Mouse (Mus musculus) left cerebral cortex, postnatal 14 days (tissue): ENCODE data around the gene Milr1. TPM values are rescaled to one million over a fixed set of nuclear protein-coding genes. Genes with fewer than 3 reads are reported as not detected.
A peak's percentile ranks its signal among the peaks of the same experiment; 100 is the strongest.
"Not testable (repeated sequence)": the region's sequence is repeated elsewhere in the genome, so short reads cannot be mapped to it uniquely, and the experiment has no call there.

Experiments used
- DNase-seq, 2 experiments: peaks; one replicate each; pipeline ENCODE4 v3.0.0; 2021 to 2022; ENCODE audit warnings: low spot score in 2 of 2, mixed read lengths in 1 of 2
- intact Hi-C: fragments of 180-260 bp; cut with DNase I; formaldehyde crosslinking; loops from one replicate; pipeline ENCODE4 v1.15.1; 2025
- long read RNA-seq, 2 experiments: library from polyadenylated mRNA; stranded (forward); transcript quantifications; one replicate each; pipeline ENCODE4 v2.0.0; 2021
- total RNA-seq, 2 experiments: library from RNA; stranded (reverse); gene quantifications; 2 replicates each; pipeline ENCODE4 v1.2.3; 2021

The Milr1 gene
- total RNA-seq = under 1 TPM in 1 of 2 experiments, not detected in 1; 0.21 TPM
- long read RNA-seq, experiment 1 = 0 reads
- long read RNA-seq, experiment 2 = 0 reads

GRCm38 (mm10) chr11:106751039-106752018, at the start of gene Milr1:
TSS of gene Milr1 (plus strand) at chr11:106751226.
- intact Hi-C loops = no loop called here
- DNase-seq = no peak

- intact Hi-C loops = no loop called here
These were observed 49.4 kb upstream of the Milr1 start for GRCm38 (mm10) chr11:106701589-106701988.

GRCm38 (mm10) chr11:106702584-106702983, 48.4 kb upstream of the Milr1 start:
- intact Hi-C loops = no loop called here

More at GRCm38 (mm10) chr11:106701589-106701988, 49.4 kb upstream of the Milr1 start:
- DNase-seq = no peak

GRCm38 (mm10) chr11:106703931-106704330, 47.1 kb upstream of the Milr1 start:
- DNase-seq = no peak
- intact Hi-C loops = no loop called here

More at GRCm38 (mm10) chr11:106702584-106702983, 48.4 kb upstream of the Milr1 start:
- DNase-seq = no peak

- no peak for DNase-seq
- intact Hi-C loops = no loop called here
These were observed 46.5 kb upstream of the Milr1 start for GRCm38 (mm10) chr11:106704399-106705111.

GRCm38 (mm10) chr11:106706212-106706611, 44.8 kb upstream of the Milr1 start:
- intact Hi-C loops = no loop called here
- DNase-seq = no peak

- no peak for DNase-seq
- intact Hi-C loops = no loop called here
These were observed 43.9 kb upstream of the Milr1 start for GRCm38 (mm10) chr11:106707085-106707484.

GRCm38 (mm10) chr11:106707866-106708265, 43.2 kb upstream of the Milr1 start:
- DNase-seq = no peak
- intact Hi-C loops = no loop called here

GRCm38 (mm10) chr11:106709227-106709985, 41.6 kb upstream of the Milr1 start:
- intact Hi-C loops = no loop called here
- DNase-seq = no peak

- DNase-seq = no peak
- intact Hi-C loops = no loop called here
These were observed 40.2 kb upstream of the Milr1 start for GRCm38 (mm10) chr11:106710789-106711188.

GRCm38 (mm10) chr11:106715066-106715465, 36.0 kb upstream of the Milr1 start:
- intact Hi-C loops = no loop called here
- peak in 1 of 2 experiments; percentile 7 for DNase-seq

GRCm38 (mm10) chr11:106716568-106716967, 34.5 kb upstream of the Milr1 start:
- no peak for DNase-seq
- intact Hi-C loops = no loop called here

- no peak for DNase-seq
- intact Hi-C loops = no loop called here
These were observed 30.6 kb upstream of the Milr1 start for GRCm38 (mm10) chr11:106720379-106720778.

- intact Hi-C loops = no loop called here
These were observed 28.1 kb upstream of the Milr1 start for GRCm38 (mm10) chr11:106722831-106723361.

GRCm38 (mm10) chr11:106723611-106724125, 27.4 kb upstream of the Milr1 start:
- intact Hi-C loops = no loop called here
- no peak for DNase-seq

More at GRCm38 (mm10) chr11:106722831-106723361, 28.1 kb upstream of the Milr1 start:
- no peak for DNase-seq

- no peak for DNase-seq
- intact Hi-C loops = no loop called here
These were observed 26.7 kb upstream of the Milr1 start for GRCm38 (mm10) chr11:106724176-106724915.

- DNase-seq, intact Hi-C loops: not testable (repeated sequence)
These were observed 26.1 kb upstream of the Milr1 start for GRCm38 (mm10) chr11:106724916-106725235.

- no peak for DNase-seq
- intact Hi-C loops = no loop called here
These were observed 23.1 kb upstream of the Milr1 start for GRCm38 (mm10) chr11:106727967-106728366.
